Mouse (Mus musculus): ENCODE measurements around the gene Odf3b.

Odf3b gene

DNA sequence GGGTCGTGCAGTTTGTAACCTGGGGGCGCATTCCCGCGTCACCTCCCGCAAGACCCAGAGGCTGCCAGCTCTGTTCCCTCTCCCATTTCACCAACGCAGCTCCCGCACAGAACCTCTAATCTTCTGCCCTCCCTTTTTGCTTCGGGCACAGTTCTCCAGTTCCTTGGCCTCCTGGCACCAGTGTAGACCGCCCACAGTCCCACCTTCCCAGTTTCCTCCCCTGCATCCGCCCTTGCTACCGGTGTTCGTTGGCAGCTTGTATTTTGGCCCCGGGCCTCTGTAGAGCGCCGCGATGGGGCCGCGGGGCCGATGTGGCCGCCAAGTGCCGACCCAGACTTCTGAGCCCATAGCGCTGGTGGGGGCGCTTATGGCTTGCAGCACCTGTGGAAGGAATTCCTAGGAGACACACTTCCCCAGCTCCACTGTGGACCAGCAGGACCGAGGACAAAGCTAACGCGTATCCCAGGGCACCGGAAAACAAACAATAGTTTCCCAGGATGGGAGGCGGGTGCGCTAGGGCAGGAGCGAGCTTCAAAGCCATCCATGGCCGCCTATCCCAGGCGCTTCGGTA, at the start of gene Odf3b:
Gene Odf3b (minus strand): TSS at position 452 of the 571 bp plus-strand sequence.
- in situ Hi-C loops (cut with MboI, MseI): no loop called here

- in situ Hi-C loops (cut with MboI, MseI): loop anchor here in 1 of 2 experiments (5.0 kb wide), 1 partner anchor 76 kb away; no protein-coding TSS in a partner anchor
Observed at GRCm38 (mm10) chr15:89428136-89428790, 49.2 kb upstream of the Odf3b start.

- in situ Hi-C loops (cut with MboI, MseI): loop anchor here in 1 of 2 experiments (5.0 kb wide), 1 partner anchor 74 kb away; no protein-coding TSS in a partner anchor
Observed at GRCm38 (mm10) chr15:89426716-89427115, 47.6 kb upstream of the Odf3b start.

DNA sequence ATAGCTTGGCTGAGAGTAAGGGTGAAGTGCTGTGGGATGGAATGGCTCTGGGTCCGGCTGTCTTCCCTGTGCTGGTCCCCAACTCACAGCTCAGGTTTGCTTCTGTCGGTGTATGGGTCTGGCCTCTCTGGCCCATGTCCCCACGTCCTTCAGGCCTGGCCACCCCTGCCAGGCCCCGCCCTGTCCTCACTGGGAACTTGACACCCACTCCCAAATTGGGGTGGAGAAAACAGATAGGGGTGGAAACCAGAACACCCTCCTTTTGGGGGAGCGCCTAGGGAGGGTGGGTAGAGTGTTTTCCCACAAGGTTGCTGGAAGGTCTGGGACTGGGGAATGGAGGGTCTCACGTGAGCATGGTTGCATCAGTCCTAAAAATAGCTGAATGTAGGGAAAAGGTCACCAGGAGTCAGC, 46.6 kb upstream of the Odf3b start, which contains the start of gene Cpt1b:
Gene Cpt1b (minus strand): TSS at position 153 of the 411 bp plus-strand sequence.
- in situ Hi-C loops (cut with MboI, MseI): loop anchor here in 1 of 2 experiments (5.0 kb wide), 1 partner anchor 73 kb away; no protein-coding TSS in a partner anchor

DNA sequence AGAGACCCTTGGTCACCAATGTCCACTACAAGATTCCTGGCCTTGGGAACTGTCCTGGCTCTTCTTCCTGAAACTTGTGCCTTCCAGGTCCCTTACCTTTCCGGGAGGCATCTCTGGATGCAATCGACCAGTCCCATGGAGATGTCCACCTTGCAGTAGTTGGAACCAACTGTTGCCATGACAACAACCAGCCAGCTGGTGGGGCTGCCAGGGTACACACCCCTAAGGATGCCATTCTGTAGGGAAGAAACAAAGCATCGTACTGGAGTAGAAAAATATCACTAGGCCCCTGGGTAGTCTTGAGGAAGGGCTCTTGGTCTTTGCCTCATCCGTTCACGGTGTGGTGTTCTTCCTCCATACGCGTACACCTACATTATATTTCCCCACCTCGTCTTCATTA, 45.5 kb upstream of the Odf3b start:
- in situ Hi-C loops (cut with MboI, MseI): loop anchor here in 1 of 2 experiments (5.0 kb wide), 1 partner anchor 72 kb away; no protein-coding TSS in a partner anchor

DNA sequence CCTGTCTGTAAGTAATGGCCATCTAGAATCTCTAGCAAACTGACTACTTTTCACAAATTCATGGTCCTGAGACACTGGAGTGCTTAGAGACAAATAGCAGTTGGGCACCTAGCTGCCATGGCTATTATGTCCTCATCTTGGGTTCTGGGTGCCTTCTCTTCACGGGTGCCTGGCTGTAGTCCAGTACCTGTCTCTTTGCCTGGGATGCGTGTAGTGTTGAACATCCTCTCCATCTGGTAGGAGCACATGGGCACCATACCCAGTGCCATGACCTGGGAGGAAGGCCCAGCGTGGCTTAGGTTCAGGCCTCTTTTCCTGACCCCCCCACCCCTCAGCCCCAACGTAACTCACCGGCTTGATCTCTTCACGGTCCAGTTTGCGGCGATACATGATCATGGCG, 42.9 kb upstream of the Odf3b start:
- in situ Hi-C loops (cut with MboI, MseI): no loop called here

DNA sequence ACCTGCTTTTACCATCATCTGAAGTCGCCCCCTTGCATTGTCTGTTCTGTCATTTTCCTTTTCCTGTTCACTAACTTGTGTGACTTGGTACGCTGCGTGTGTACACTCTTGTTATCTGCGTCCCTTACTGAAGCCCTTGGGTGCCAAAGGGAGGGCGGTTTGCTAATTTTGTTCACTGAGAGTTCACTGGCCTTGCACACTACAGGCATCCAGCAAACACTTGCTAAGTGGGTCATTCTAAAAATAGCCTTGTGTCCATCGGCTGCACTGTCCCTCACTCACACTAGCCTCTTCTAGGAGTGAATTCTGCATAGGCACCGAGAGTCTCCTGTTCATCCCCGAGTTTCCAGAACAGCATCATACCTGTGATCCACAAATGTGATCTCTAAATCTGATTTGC, 36.2 kb upstream of the Odf3b start:
- in situ Hi-C loops (cut with MboI, MseI): no loop called here

DNA sequence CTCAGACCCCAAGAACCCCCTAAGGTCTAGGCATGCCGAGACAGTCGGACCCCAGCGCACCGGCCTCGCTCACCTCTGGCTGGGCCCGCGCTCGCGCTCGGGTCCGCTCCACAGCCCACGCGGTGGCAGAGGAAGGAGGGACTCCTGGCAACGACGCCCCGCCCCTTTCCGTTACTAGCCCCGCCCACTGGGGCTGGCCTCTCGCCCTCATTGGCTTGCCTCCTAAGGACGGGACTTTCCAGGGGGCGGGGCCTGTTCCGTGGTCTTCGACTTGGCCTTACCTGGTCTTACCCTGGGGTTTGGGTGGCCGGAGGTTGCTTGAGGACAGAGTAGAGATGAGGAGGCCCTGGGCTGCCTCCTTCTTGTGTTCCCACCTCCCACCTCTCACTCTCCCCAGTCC, 31.0 kb upstream of the Odf3b start, which contains the start of gene Syce3:
Gene Syce3 (minus strand): TSS at position 386 of the 400 bp plus-strand sequence.
- in situ Hi-C loops (cut with MboI, MseI): no loop called here

DNA sequence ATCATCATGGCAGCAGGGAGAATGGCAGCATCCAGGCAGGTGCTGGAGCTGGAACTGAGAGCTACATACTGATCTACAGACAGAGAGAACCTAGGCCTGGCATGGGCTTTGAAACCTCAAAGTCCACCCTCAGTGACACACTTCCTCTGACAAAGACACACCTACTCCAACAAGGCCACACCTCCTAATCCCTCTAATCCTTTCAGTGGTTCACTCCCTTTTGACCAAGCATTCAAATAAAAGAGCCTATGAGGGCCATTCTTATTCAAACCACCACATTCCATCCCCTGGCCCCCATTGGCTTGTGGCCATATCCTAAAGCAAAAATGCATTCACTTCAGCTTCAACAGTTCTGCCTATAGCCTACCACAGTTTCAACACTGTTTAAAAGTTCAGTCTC, 27.6 kb upstream of the Odf3b start:
- in situ Hi-C loops (cut with MboI, MseI): no loop called here

- in situ Hi-C loops (cut with MboI, MseI): no loop called here
Observed at GRCm38 (mm10) chr15:89404831-89405623, 25.9 kb upstream of the Odf3b start.

DNA sequence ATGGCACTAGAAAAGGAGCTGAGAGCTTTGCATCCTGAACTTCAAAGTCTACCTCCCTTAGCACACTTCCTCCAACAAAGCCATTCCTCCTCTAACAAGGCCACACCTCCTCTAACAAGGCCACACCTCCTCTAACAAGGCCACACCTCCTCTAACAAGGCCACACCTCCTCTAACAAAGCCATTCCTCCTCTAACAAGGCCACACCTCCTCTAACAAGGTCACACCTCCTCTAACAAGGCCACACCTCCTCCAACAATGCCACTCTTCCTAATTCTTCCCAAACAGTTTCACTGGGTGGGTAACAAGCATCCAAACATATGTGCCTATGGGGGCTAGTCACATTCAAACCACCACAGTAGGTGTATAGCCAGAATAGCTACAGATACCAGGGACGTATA, 23.4 kb upstream of the Odf3b start:
- in situ Hi-C loops (cut with MboI, MseI): no loop called here

DNA sequence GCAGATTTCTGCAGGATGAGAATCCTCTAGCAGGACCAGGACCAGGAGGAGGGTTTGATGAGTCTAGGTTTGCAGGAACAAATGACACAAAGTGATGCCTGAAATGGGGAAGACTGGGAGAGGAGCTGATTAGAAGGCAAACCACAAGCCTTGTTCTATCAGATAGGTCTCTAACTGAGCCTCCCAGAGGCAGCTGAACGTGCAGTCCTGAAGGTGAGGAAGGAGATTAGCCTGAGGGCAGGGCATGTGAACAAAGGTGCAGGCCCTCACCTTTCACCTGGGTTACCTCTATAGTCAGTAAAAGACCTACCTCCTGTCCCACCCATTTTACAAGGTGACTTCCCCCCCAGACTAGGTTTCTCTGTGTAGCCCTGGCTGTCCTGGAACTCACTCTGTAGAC, 20.6 kb upstream of the Odf3b start:
- in situ Hi-C loops (cut with MboI, MseI): no loop called here

GRCm38 (mm10) chr15:89398146-89398545, 19.1 kb upstream of the Odf3b start:
- in situ Hi-C loops (cut with MboI, MseI): no loop called here

DNA sequence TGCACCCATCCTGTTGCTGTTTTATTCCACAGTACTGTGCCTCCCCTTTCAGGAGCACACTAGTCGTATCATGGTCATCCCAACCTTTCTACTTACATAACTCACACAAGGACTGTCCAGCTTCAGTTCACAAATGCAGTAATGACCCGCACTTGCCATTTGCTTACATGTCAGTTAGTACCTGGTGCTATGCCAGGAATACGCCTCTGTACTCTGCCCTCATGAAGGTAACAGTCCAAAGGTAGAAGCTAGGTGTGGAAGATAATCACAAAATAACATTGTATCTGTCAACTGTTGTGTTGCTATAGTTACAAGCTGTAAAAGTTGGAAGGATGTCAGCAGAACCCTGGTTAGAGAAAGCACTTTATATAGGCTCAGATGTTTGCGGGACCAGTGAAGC, 17.8 kb upstream of the Odf3b start:
- in situ Hi-C loops (cut with MboI, MseI): no loop called here

DNA sequence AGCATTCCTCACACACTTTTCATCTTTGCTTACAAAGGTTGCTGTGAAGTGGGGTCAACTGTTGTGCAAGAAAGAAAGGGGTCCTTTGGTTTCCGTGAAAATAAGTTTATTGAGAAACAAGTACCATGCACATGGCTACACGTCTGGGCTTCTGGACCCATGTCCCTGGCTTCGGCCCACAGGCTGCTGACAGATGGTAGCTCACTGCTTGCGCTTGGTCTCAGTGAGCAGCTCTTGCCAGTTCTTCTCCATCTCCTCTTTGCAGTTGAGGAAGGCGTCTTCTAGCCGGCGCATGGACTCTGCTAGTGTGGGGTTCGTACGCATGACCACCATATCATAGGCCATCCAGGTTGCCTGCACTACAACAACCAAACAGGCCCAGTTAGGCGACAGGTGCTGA, 11.0 kb upstream of the Odf3b start:
- in situ Hi-C loops (cut with MboI, MseI): no loop called here

DNA sequence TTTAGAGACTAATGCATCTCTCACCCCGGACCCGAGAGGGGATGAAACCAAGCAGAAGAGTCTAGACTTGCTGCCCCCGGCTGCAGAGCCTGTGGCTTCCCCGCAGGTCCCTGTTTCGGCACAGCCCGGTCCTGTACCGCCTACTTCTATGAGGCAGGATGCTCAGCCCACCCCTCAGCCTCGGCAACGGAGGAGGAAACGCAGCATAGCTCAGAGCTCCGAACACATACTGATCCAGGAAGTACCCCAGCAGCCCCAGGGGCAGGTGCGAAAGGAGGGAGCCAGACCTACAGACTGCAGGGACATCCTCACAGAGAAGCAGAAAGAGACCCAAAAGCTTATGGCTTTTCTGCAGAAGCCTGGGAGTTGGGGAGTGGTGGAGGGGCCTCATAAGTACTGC, 8.0 kb upstream of the Odf3b start:
- in situ Hi-C loops (cut with MboI, MseI): no loop called here

GRCm38 (mm10) chr15:89384617-89385016, 5.5 kb upstream of the Odf3b start, which contains the start of gene Klhdc7b:
TSS of gene Klhdc7b (plus strand) at chr15:89384917.
- in situ Hi-C loops (cut with MboI, MseI): no loop called here

DNA sequence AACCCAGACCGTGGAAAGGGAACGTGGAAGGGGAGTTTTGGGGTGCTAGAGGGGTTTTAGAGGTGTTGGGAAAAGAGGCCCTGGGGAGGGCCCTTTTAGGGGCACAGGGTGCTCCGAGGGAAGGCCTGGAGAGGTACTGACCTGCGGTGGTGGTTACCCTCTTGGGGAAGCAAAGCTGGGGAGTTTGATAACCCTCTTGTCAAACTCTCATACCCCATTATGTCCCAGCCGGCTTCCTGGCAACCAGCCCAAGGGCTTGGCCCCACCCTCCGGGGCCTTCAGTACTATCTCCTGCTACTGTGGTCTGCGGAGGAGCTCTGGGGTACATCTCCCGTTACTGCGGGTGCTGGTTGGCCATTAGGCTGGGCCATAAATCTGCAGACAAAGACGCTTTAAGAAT, 347 bp upstream of the Odf3b start:
- in situ Hi-C loops (cut with MboI, MseI): no loop called here

DNA sequence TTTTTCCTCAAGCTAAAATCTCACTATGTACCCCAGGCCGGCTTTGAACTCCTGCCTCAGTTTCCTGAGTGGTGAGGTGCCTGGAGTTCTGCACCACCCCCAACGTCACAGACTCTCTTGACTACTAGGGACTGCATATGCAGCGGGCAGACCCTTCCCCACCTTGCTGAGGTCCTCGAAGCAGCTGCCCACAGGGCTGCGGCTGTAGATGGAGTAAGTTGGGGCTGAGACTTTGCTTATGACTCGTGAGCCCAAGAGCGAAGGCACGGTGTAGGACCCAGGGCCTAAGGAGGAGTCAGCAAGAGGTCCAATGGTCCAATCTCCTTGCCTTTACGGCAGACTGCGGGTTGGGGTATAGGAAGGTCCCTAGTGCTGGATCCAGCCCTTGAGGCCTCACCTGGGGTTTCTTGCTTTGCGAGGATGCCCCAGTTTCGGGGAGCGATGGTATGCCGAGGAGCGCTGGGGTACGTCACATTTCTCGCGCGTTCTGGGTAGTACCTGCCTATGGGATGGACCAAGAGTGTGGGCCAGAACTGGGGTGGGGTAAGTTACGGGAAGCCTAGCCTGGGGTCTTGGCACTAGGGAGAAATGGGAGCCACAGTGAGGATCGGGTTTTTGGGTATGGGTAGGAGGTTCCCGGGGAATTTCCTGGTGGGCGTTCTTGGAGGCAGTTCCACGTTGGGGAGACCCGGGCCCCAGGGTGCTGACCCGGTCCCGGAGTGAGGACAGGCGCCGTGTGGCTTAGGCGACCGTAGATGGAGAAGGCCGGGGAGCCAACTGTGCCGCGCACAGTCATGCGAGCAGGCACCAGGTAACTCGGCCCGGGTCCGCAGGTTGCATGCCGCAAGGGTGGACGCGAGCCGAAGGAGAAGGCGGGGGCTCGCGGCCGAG, 899 bp downstream of the Odf3b start:
- in situ Hi-C loops (cut with MboI, MseI): no loop called here

GRCm38 (mm10) chr15:89377362-89377761, 1.7 kb downstream of the Odf3b start:
- in situ Hi-C loops (cut with MboI, MseI): no loop called here

DNA sequence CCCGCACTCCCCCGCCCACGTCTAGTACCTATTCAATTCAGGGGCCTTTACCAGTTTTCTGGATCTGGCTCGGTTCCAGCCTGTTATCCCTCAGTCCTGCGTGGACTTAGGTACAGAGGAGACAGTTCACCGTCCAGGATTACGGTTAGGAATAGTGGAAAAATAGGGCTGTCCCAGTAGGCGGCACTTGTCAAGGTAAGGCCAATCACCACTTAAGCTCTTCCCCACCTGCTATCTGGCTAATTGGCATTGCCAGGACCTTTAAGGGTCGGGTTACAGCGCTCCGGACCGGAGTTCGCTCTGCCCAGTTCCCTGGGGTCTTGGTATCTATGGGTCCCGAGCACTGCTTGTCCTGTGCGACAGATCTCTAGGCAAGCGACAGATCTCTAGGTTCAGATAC, 2.1 kb downstream of the Odf3b start, which contains the start of gene Tymp:
Gene Tymp (minus strand): TSS at position 83 of the 400 bp plus-strand sequence.
- in situ Hi-C loops (cut with MboI, MseI): no loop called here

All from T-helper 17 cell (primary cell).